Mouse (Mus musculus) B cell, adult 2 months (primary cell): Measurements from ENCODE around the gene Pex14.

Experiments used
- DNase-seq, 2 experiments: peaks; one replicate each; pipeline ENCODE4 v3.0.0; 2022

Pex14 gene

GRCm38 (mm10) chr4:149049351-149050159, 50.1 kb downstream of the Pex14 start:
- DNase-seq = no peak

- peak; percentile 17 to 23 for DNase-seq
Measured at GRCm38 (mm10) chr4:149048625-149049228, 50.9 kb downstream of the Pex14 start.

- DNase-seq = no peak
Measured at GRCm38 (mm10) chr4:149047360-149047759, 52.3 kb downstream of the Pex14 start.

- DNase-seq = no peak
Measured at GRCm38 (mm10) chr4:149045885-149046284, 53.8 kb downstream of the Pex14 start.

GRCm38 (mm10) chr4:149040289-149040688, 59.4 kb downstream of the Pex14 start:
- DNase-seq = no peak

- no peak for DNase-seq
Measured at GRCm38 (mm10) chr4:149037706-149038105, 62.0 kb downstream of the Pex14 start.

GRCm38 (mm10) chr4:149036592-149036991, 63.1 kb downstream of the Pex14 start:
- no peak for DNase-seq

GRCm38 (mm10) chr4:149031507-149031906, 68.2 kb downstream of the Pex14 start:
- DNase-seq = no peak

GRCm38 (mm10) chr4:149027571-149027970, 72.1 kb downstream of the Pex14 start:
- DNase-seq = no peak

- DNase-seq = no peak
Measured at GRCm38 (mm10) chr4:149025242-149025641, 74.4 kb downstream of the Pex14 start.

GRCm38 (mm10) chr4:149021021-149021420, 78.7 kb downstream of the Pex14 start:
- no peak for DNase-seq

- no peak for DNase-seq
Measured at GRCm38 (mm10) chr4:149019456-149019855, 80.2 kb downstream of the Pex14 start.

GRCm38 (mm10) chr4:149006756-149007155, 92.9 kb downstream of the Pex14 start:
- DNase-seq = no peak

- no peak for DNase-seq
Measured at GRCm38 (mm10) chr4:149006107-149006506, 93.6 kb downstream of the Pex14 start.

GRCm38 (mm10) chr4:149002441-149003093, 97.1 kb downstream of the Pex14 start:
- no peak for DNase-seq

GRCm38 (mm10) chr4:149001515-149001914, 98.2 kb downstream of the Pex14 start:
- DNase-seq = no peak

- DNase-seq = no peak
Measured at GRCm38 (mm10) chr4:149000746-149001145, 98.9 kb downstream of the Pex14 start.

GRCm38 (mm10) chr4:148993948-148994347, 105.7 kb downstream of the Pex14 start:
- DNase-seq = no peak

GRCm38 (mm10) chr4:148990038-148990437, 109.6 kb downstream of the Pex14 start:
- no peak for DNase-seq

GRCm38 (mm10) chr4:148985541-148986476, 113.9 kb downstream of the Pex14 start:
- no peak for DNase-seq

- no peak for DNase-seq
Measured at GRCm38 (mm10) chr4:148984701-148985540, 114.8 kb downstream of the Pex14 start.

- no peak for DNase-seq
Measured at GRCm38 (mm10) chr4:148982274-148982673, 117.4 kb downstream of the Pex14 start.
